Mouse (Mus musculus) frontal cortex, adult 2 months (tissue): Measurements from ENCODE around the gene Lama5. TPM values are rescaled to one million over a fixed set of nuclear protein-coding genes. Genes with fewer than 3 reads are reported as not detected.

Experiments
- DNase-seq, 2 experiments: peaks; one replicate each; pipeline ENCODE4 v3.0.0; 2022; ENCODE audit warnings: low spot score in 1 of 2; ENCODE audit errors: extremely low spot score in 1 of 2
- polyA plus RNA-seq: library from polyadenylated mRNA; depleted of rRNA; stranded (reverse); fragments of >200 nt; gene quantifications from 2 replicates; pipeline ENCODE4 v1.2.3, GENCODE M21; 2012

Gene Lama5
- polyA plus RNA-seq, 1 experiment = 15.9 TPM

DNA sequence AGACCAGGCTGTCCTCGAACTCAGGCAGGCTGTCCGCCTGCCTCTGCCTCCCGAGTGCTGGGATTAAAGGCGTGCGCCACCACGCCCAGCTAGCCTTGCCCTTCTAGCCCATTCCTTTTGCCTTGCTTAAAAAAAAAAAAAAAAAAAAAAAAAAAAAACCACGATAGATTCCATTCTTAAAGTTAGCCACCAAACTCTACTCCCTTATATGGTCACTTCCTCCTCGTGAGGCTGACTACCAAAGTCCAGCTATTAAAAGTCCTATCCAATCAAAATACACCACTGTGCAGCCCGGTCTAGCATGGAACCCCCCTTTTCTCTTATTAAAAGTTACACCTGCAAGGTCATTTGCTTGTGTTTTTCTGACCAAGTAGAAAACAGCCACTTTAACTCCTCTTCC lies 30.0 kb upstream of the Lama5 start:
- no peak for DNase-seq

DNA sequence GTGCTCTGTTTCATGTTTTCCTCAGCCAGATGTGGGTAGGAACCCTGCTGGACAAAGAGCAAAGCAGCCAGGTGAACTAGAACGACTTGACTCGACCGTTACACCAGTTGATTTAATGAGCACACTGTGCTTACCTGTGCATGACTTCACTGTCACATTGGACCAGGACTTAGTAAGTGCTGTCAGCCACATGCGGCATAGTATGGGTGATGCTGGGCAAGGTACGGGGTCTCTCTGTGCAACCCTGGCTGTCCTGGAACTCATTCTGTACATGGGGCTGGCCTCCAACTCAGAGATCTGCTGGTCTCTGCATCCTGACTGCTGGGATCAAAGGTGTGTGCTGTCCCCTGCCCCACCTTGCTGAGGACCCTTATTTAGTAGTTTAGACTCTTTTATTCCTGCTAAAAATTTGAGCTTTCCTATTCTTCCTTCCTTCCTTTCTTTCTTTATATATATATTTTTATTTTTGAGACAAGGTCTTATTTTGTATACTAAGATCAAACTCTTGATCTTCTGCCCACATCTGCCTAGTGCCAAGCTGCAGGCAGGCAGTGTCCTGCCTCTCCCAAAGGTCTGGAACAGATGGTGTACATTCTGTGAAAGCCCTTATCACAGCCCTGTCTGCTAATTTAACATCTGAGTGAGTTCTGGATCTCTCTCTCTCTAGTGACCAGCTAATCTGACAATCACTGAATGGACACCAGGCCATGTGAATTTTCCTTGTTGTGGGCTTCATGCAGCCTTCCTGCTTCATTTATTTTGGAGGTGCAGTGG lies 29.0 kb upstream of the Lama5 start:
- DNase-seq = no peak

DNA sequence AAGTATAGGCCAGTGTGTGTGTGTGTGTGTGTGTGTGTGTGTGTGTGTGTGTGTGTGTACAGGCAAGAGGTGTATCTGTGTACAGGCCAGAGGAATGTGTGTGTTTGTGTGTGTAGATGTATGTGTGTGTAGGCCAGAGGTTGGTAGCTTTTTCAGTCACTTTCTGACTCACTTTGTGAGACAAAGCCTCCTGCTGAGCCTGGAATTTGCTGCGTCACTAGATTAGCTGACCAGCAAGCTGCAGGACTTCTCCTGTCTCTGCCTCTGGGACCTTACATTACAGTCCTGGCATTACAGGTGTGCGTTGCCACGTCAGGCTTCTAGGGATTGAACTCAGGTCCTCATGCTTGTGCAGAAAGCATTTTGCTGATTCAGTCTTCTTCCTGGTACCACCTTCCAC lies 26.2 kb upstream of the Lama5 start:
- no peak for DNase-seq

DNA sequence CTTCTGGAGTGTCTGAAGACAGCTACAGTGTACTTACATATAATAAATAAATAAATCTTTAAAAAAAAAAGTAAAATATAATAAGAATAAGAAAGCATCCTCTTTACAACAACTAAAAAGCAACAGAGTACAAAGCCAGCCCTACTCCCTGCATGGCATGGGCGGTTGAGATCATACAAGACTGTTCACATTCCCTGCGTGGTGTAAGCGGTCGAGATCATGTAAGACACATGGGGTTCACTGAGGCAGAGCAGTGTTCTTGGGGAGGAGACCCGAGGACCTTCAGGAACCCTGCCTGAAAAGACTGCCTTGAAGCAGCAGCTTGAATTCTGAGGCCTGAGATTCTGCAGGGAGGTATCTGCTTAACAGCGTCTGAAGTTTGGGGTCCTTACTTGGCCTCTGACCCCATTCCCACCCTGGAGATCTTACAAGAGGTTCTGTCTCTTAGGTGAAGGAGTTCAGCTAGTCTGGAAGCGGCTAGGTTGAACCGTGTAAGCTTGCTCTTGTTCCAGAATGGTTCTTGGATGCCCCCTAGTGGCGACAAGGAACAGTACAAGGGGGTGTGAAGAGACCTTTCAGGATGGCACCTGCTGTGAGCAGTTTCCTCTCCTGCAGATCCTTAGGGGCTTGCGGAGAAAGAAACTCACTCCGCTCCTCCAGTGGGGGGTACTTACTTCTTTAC lies 25.4 kb upstream of the Lama5 start:
- peak in 1 of 2 experiments; percentile 93 for DNase-seq

DNA sequence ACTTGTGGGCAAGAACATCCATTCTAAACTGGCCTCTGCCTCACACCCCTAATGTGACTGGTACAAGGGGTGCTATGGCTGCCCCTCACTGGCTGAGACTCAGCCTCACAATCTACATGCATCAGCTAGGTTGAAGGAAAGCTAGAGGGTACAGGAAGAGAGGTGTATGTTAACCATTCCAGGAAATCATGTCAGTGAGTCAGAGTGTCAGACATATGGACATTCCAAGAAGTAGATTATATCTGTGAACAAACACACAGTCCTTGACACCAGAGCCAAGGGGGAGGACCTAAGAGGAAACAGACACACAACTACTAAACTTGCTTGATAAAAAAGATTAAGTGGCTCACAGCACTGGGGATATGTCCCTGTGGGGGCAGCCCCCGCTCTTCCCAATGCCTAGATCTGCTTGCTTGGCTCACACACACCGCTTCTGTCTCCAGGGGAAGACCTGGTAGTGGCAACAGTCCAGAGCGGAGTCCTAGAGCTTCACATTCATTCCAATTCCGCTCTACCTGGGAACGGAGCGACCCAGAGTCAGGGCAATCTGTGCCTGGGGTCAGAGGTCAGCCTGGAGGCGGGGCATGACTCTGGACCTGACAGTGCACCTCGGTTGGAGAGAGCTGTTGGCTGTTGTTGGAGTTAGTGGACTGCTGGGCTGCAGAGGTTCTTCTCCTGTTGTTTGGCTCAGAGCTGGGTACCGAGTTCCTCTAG lies 23.4 kb upstream of the Lama5 start:
- DNase-seq = no peak

DNA sequence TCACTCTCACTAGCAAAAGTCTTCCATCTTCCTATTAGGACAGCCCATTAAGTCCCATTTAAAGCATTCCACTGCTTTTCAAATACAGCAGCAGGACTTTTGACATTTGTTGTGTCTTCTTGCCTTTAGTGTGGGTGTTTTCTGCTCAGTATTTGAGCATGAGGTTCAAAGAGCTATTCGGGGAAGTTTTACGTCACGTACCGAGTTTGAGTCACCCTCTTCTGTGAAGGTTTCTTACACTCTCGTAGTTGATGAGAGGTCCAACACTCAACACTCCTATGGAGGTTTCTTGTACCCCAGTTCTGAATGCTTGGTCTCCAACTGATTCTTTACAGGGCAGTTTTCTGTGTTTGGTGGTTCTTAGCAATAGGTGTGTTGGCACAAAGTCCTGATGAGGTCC lies 22.3 kb upstream of the Lama5 start:
- no peak for DNase-seq

DNA sequence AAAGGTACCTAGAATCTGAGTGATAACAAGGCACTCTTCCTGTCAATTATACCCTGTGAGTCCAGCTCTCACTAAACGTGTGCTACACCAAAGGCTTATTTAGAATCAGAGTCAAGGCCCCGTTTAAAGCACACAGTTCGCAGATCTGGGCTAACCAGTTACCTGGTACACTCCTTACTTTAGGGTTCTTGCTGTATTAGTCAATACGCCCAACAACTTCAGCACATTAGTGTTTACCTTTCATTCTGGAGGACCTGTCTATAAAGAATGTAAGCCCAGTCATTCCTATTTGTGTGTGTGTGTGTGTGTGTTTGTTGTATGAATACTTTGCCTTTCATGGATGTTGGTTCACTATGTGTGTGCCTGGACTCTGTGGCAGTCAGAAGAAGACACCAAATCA lies 17.4 kb upstream of the Lama5 start:
- no peak for DNase-seq

DNA sequence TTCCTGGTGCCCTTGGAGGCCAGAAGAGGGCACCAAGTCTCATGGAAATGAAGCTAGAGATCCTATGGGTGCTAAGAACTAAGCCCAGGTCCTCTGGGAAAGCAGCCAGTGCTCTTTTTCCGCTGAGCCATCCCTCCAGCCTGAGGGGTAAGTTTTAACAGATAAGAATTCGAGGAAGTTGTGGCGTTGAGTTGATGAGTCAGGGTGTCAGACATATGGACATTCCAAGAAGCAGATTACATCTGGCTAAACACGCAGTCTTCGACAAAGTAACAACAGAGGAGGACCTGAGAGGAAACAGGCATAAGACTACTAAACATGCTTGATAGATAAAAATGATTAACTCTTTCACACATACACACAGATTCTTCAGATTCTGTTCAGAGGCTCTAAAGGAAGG lies 12.9 kb upstream of the Lama5 start:
- DNase-seq = no peak

DNA sequence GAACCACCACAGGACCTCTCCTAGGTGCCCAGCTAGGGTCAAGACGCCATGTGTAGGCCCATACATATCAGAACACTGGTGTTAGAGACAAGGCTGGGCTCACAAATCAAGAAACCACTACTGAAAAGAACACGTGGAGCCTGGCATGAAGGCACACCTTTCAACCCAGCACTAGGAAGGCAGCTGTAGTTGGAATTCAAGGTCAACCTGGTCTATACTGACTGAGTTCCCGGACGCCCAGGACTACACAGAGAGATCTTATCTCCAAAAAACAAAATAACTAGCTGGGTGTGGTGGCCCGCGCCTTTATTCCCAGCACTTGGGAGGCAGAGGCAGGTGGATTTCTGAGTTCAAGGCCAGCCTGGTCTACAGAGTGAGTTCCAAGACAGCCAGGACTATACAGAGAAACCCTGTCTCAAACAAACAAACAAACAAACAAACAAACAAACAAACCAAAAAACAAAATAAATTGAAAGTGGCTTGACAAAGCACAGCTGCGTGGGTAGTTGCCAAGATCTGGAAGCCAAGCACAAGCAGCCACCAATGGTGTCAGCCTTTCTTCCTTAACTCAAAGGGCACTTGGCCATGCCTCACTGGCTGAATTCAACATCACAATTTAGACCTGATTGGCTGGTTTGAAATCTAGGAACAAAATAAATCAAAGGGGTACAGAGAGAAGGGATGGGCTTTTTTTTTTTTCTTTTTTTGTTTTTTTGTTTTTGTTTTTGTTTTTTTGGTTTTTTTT lies 12.1 kb upstream of the Lama5 start:
- DNase-seq = no peak

DNA sequence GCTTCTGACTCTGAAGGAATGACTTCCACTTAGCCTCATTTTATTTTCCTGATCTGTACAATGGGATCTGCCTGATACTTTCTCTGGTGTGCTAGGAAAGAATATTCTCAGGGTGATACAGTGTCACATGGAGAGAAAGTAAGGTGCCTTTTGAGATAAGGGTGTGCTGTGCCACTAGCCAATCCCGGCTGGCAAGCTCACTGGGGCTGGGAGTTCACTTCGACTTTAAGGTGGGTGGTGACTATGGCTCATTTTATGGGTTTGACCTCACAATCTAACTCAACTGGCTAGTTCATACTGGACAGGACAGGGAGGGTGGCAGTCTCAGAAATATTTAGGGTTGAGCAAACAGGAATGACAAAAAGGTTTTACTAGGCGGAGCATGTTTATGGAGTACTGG lies 11.3 kb upstream of the Lama5 start:
- DNase-seq = no peak

DNA sequence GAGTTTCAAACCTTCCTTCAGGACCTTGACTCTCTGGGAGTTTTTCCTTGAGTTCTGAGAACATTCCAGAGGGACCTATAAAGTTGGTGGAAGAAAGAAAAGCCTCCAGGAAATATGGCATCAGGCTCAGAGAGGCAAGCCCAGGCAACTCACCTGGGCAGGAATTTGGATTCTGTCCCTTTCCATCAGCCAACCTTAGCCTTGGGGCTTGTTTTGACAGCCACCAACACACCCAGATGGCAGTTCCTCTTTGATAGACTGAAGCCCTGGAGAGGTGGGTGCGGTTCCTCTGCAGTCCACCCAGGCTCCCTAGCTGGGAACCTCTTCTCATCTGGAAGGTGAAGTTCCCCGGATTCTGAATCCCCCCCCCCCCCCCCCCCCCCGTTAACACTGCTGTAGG lies 10.8 kb upstream of the Lama5 start:
- no peak for DNase-seq

DNA sequence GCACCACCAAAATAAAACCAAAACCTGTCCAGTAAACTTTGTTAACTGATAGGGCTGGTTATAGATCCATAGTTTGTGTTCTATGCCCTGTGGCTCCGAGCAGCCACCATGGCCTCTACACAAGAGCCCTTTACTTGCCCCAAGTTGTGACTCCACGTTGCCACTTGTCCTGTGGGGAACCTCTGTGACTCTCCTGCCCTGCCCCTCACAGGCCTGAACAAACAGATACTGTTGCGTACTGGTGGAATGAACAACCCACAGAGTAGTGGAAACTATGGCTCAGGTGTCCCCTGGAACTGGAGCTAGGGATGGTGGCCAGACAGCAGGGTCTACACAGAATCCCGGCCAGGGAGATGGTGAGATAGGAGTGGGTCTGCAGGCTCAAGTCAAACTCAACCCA lies 10.1 kb upstream of the Lama5 start:
- no peak for DNase-seq

DNA sequence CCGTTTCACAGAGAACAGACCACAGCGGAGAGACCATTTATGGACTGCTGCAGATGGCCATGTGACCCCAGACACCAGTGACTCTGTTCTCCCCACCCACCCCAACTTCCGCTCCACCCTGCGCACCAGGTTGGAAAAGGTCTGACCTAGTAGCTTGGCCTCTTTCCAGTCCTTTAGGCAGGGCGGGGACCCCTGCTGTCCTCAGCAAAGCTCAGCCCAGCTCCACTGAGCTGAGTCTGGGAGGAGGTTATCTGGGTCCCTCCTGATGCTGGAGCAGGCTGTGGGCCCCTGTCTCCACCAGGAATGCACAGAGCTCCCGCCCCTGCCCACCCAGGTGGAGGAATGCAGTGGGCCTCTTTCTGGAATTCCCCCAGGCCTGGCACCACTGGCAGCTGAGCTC lies 9.3 kb upstream of the Lama5 start:
- DNase-seq = no peak

DNA sequence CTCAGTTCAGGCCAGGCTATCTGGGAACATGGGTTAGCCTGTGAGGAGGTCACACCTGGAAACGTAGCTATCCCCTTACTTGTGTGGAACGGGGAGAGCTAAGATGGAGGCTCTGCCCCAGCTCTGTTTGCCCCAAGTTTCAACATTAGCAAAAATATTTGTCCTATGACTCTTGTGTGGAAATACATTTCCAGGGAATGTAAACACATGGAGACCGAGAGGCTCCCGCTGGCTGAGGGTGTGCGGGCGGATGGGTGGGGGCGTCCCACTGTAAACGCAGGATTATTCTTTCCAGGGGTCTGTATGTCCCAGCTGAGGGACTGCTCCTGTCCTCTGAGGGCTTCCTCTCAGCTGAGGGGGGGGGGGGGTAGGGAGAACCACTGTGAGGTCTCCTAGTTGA lies 8.7 kb upstream of the Lama5 start:
- DNase-seq = no peak

DNA sequence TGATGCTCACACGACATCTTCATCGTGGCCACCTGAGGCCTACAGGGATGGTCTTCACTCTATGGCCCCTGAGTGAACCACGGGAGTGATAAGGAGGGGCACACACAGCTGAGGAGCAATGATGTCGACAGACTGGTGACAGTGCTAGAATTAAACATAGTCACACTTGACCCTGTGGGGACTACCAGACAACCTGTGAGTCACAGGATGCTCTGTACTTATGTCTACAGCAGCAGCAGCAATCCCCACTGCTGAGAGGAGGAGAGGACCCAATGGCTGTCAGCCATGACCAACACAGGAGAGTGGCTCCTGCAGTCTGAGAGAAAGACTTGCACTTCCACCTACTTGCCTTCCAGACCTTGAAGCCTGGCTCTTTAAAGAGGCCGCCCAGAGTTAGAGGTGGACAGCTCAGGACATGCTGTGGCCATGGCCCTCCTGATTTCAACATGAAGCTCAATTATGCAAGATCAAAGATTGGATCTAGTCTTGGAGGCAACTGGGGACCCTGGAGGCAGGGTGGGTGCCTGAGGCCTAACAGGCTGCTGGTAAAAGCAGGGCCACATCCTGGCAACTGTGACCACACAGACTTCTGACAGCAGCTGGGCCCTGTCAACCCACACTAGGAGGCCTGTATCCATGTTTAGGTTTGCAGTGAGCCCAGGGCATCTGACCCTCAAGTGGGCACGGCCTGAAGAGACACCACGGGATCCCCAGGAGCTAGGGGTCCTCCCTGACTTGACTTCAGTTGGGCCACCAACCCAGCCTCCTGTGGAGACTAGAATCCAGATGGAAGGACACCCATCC lies 7.6 kb upstream of the Lama5 start:
- DNase-seq = no peak

DNA sequence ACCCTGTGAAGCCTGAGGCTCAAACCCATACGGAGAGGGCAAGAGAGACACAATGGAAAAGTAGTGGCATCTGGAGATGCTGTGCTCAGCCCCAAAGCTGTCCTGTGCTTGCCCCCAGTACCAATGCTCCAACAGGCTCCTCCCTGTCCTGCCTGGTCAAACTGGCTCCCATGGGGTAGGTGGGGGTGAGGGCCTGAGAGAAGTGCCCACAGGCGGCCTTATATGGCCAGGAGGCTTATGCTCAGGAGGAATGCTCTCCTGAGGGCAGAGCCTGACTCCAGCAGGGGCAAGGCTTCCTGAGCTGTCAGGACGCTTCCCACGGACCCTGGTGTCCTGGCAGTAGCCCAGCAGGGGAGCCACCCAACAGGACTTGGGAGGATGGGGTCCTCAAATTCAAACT lies 4.8 kb upstream of the Lama5 start:
- DNase-seq = no peak

DNA sequence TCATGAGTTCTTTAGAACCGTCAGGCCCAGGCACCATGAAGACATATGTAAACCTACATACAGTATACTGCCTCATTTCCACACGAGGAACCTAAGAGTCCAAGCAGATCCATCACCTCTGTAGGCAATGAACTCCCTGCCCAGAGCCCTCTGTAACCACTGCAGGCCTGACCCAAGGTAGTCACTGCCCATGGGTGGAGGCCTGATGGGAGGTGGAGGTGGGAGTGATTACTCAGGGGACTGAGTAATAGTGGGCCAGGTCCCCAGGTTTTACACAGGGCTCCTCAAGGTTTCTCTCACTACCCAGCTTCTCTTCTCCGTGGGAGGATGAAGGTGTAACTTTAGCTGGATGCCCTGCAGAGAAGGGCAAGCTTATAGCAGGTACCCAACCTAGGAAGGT lies 3.5 kb upstream of the Lama5 start:
- no peak for DNase-seq

DNA sequence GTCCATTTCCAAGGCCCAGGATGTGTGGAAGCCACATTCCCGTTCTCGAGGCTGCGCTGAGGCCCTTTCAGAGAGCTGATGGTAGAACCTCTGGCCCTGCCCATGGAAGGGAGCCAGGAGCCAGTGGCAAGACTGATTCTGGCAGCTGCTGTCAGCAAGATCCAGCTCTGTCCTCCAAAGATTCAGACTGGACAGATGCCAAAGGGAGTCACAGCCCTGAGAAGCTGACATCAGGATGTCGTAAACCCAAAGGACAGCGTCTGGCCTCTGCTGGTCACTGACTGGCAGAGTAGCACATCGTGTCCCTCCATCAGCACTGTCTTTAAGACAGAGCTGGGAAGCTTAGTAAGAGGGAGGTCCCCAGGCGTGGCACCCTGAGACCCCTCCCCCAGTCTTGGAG lies 2.9 kb upstream of the Lama5 start:
- no peak for DNase-seq

DNA sequence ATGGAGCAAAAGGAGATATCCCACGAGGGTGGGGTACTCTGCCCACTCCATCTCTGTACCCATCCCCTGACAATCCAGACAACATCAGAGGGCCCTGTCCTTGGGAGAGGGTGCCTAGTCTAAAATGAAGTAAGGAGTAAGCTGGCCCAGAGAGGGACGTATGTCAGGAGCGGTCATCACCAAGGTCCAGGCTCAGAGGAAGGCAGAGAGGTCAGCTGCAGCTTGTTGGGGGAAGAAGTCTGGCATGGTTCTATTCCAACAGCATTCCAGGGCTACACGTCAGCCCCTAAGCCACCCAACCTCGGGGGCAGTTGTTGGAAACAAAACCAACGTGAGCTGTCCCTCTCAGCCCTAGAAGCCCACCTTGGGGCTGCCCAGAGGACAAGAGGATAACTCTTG lies 2.4 kb upstream of the Lama5 start:
- no peak for DNase-seq

DNA sequence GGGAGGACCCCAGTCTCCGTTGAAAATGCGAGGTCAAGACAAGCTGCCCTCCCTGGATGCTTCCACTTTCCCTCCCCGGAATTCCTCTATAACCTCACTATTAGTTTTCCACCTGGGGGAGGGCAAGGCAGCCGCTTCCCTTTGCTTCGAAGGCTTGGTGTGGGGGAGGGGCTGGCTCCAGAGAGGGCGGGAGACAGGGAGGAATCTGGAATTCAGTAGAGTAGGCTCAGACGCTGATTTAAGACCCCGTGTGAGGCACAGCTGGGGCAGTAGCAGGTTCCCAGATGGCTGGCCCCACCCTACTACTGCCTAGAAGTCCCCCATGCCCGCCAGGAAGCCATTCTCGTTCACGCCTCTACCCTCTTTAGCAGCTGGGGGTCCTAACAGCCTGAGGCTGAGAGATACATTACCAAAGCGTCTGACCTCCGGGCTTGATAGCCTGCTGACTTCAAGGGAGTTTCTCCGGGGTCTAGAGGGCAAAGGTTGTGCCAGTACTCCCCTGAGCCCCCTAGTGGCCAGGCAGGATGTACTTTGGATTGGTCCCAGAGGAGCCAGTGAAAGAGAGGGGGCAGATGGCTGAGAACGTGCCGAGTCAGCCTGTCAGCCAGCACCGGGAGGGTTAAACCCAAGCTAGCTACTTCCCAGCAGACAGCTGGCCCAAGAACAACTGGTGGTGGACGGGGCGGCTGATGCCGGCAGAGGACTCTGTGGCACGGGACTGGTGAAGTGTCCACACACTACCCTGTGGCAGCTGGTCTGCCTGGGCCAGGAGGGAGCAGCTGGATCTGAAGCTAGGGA lies 1.8 kb upstream of the Lama5 start:
- DNase-seq = no peak
